Comparison of ENCODE assay signal across 8 mouse cellular contexts in genomic region chr11:5318035-5318775, GRCm38 (mm10). TPM values are rescaled to one million over a fixed set of nuclear protein-coding genes. Genes with fewer than 3 reads are reported as not detected.
DNase-seq lines count a peak whose midpoint lies in the region; ATAC-seq and TF ChIP-seq lines count a peak whose summit lies in the region.

No protein-coding gene starts in this region.

- H3K9me3 ChIP-seq in forebrain, embryonic 12.5 days: no peaks in the 10 kb centered on the region
- no peaks in the 10 kb centered on the region for H3K9me3 ChIP-seq in midbrain, postnatal 0 days (ENCODE audit: low read length)

- H3K27ac ChIP-seq in forebrain, embryonic 12.5 days: peak overlapping the region; percentile 81
- peak overlapping the region; percentile 48 for H3K27ac ChIP-seq in midbrain, postnatal 0 days (ENCODE audit: low read depth, low read length)

- WGBS in forebrain, embryonic 12.5 days: 5% methylated on average over 8 of the region's 8 CpGs
- WGBS in midbrain, postnatal 0 days: 10% methylated on average over 8 of the region's 8 CpGs

- peaks cover 51% of the 10 kb centered on the region for H3K4me1 ChIP-seq in forebrain, embryonic 12.5 days
- 0 out of 2 replicates have a peak, but pooled peaks cover 16% of the 10 kb centered on the region for H3K4me1 ChIP-seq in midbrain, postnatal 0 days (ENCODE audit: insufficient read depth, low read length)

- intact Hi-C loops in gastrocnemius, postnatal 14 days (cut with DNase I; ENCODE audit: low total_unique reads): no loop called here
- intact Hi-C loops in heart, postnatal 14 days (cut with DNase I): no loop called here

- no peak for TF ChIP-seq CTCF in midbrain, postnatal 0 days (IDR thresholded peaks at IDR 0.05)

- 0 out of 2 replicates have a peak overlapping the region, but pooled peaks have one; percentile 1 for H3K9ac ChIP-seq in forebrain, embryonic 12.5 days
- H3K9ac ChIP-seq in midbrain, postnatal 0 days (replicated peaks; ENCODE audit: low read length, poor library complexity, severe bottlenecking): no peak overlapping the region

- H3K4me3 ChIP-seq in forebrain, embryonic 12.5 days (replicated peaks): no peak overlapping the region
- no peak overlapping the region for H3K4me3 ChIP-seq in midbrain, postnatal 0 days (ENCODE audit: low read depth, low read length)

- peak; percentile 23 for DNase-seq in testis, postnatal 14 days (ENCODE audit: low spot score)
- DNase-seq in testis, postnatal 10 days (ENCODE audit: low spot score): no peak
- peak; percentile 56 to 83 for DNase-seq in layer of hippocampus, postnatal 14 days (ENCODE audit: low spot score in 2 of 2)
- DNase-seq in midbrain, postnatal 0 days (ENCODE audit: low spot score): peak; percentile 89
- DNase-seq in gastrocnemius, postnatal 14 days: no peak
- no peak for DNase-seq in heart, postnatal 14 days

- ATAC-seq in forebrain, embryonic 12.5 days (ENCODE audit: low FRiP score): peak; percentile 81
- peak; percentile 81 for ATAC-seq in midbrain, postnatal 0 days (ENCODE audit: low FRiP score)
- no peak for ATAC-seq in CD4-positive, CD25-positive, alpha-beta regulatory T cell, adult 4 months

- peak overlapping the region; percentile 22; the same call in 1 of the 2 replicates for H3K4me2 ChIP-seq in forebrain, embryonic 12.5 days
- no peak overlapping the region for H3K4me2 ChIP-seq in midbrain, postnatal 0 days (ENCODE audit: low read depth, low read length, poor library complexity, severe bottlenecking)

- no peaks in the 10 kb centered on the region for H3K27me3 ChIP-seq in forebrain, embryonic 12.5 days
- no peaks in the 10 kb centered on the region for H3K27me3 ChIP-seq in midbrain, postnatal 0 days (ENCODE audit: insufficient read depth, low read length)

- no peaks in the 10 kb centered on the region for H3K36me3 ChIP-seq in forebrain, embryonic 12.5 days (replicated peaks)
- H3K36me3 ChIP-seq in midbrain, postnatal 0 days (ENCODE audit: insufficient read depth, low read length): no peaks in the 10 kb centered on the region

RNA-seq across cellular contexts. Expression of gene Kremen1, which starts 56.8 kb away (rescaled TPM):
- polyA plus RNA-seq in forebrain, embryonic 12.5 days (2016; fragmentation: Nextera tagmentation; extraction: Ambion mirVana): 11.9 and 12.0 TPM in 2 replicates
- 10 to 100 TPM; 10.7 to 11.6 TPM for total RNA-seq in layer of hippocampus, postnatal 14 days (2021)
- total RNA-seq in midbrain, postnatal 0 days (2014; rRNA removed): 8.5 and 11.2 TPM in 2 replicates
- polyA plus RNA-seq in midbrain, postnatal 0 days (2015; fragmentation: Nextera tagmentation; extraction: Ambion mirVana): 2.3 and 2.5 TPM in 2 replicates
- 10 to 100 TPM; 46.8 to 48.1 TPM for total RNA-seq in gastrocnemius, postnatal 14 days (2021)
- 1 to 10 TPM; 3.4 to 4.3 TPM for polyA plus RNA-seq in CD4-positive, CD25-positive, alpha-beta regulatory T cell, adult 4 months (2017; shearing (Covaris generic))
- total RNA-seq in heart, postnatal 14 days (2021): 10 to 100 TPM; 69.9 to 70.5 TPM

Comparison
In these comparisons a context has a peak if more than half of its experiments do, and no peak if none do; other contexts are left out.
1. DNase-seq: peak in testis, postnatal 14 days (single experiment), layer of hippocampus, postnatal 14 days (2 of 2) and midbrain, postnatal 0 days (single experiment); none in testis, postnatal 10 days (single experiment), gastrocnemius, postnatal 14 days (single experiment) and heart, postnatal 14 days (0 of 2).